ENCODE assay signal across 8 mouse cellular contexts in genomic region chr9:69455391-69455790, GRCm38 (mm10). TPM values are rescaled to one million over a fixed set of nuclear protein-coding genes. Genes with fewer than 3 reads are reported as not detected.
DNase-seq lines count a peak whose midpoint lies in the region; ATAC-seq and TF ChIP-seq lines count a peak whose summit lies in the region.

No protein-coding gene starts in this region.

- peak overlapping the region; percentile 46 for H3K4me3 ChIP-seq in bone marrow, adult 2 months (replicated peaks; ENCODE audit: control insufficient read depth, low read depth, low read length)
- peak overlapping the region; percentile 50 for H3K4me3 ChIP-seq in intestine, embryonic 14.5 days (ENCODE audit: low read depth, low read length)
- peak overlapping the region; percentile 82 for H3K4me3 ChIP-seq in lung, embryonic 16.5 days (ENCODE audit: low read length)
- no peak overlapping the region for H3K4me3 ChIP-seq in midbrain, embryonic 15.5 days

- no peaks in the 10 kb centered on the region for H3K9me3 ChIP-seq in intestine, embryonic 14.5 days (ENCODE audit: control insufficient read depth, low read length)
- H3K9me3 ChIP-seq in lung, embryonic 16.5 days (ENCODE audit: control insufficient read depth, low read length): no peaks in the 10 kb centered on the region
- H3K9me3 ChIP-seq in midbrain, embryonic 15.5 days: no peaks in the 10 kb centered on the region

- no peak overlapping the region for H3K9ac ChIP-seq in intestine, embryonic 14.5 days (ENCODE audit: low read length)
- peak overlapping the region; percentile 60 for H3K9ac ChIP-seq in lung, embryonic 16.5 days (ENCODE audit: low read length)
- H3K9ac ChIP-seq in midbrain, embryonic 15.5 days: no peak overlapping the region

- WGBS in bone marrow, adult 2 months: 32% methylated on average over 4 of the region's 4 CpGs
- WGBS in intestine, embryonic 14.5 days: 62% methylated on average over 4 of the region's 4 CpGs
- 19% methylated on average over 4 of the region's 4 CpGs for WGBS in lung, embryonic 16.5 days
- WGBS in midbrain, embryonic 15.5 days: 65% methylated on average over 4 of the region's 4 CpGs

- peak overlapping the region; percentile 71 for H3K4me2 ChIP-seq in intestine, embryonic 14.5 days (ENCODE audit: low read length)
- peak overlapping the region; percentile 71 for H3K4me2 ChIP-seq in lung, embryonic 16.5 days (ENCODE audit: low read depth, low read length)
- no peak overlapping the region for H3K4me2 ChIP-seq in midbrain, embryonic 15.5 days

- H3K4me1 ChIP-seq in bone marrow, adult 2 months (ENCODE audit: control insufficient read depth, insufficient read depth, low read length): peaks cover 2% of the 10 kb centered on the region; the same call in 1 of the 2 replicates
- H3K4me1 ChIP-seq in intestine, embryonic 14.5 days (replicated peaks; ENCODE audit: control insufficient read depth, insufficient read depth, low read length): peaks cover 51% of the 10 kb centered on the region
- H3K4me1 ChIP-seq in lung, embryonic 16.5 days (replicated peaks; ENCODE audit: control insufficient read depth, insufficient read depth, low read length): peaks cover 59% of the 10 kb centered on the region
- peaks cover 15% of the 10 kb centered on the region for H3K4me1 ChIP-seq in midbrain, embryonic 15.5 days

- ATAC-seq in intestine, embryonic 14.5 days (replicated peaks; ENCODE audit: low FRiP score, low TSS enrichment, low read depth): no peak
- no peak for ATAC-seq in lung, embryonic 16.5 days (ENCODE audit: low read depth)
- ATAC-seq in megakaryocyte progenitor cell, adult 5-6 weeks (replicated peaks; ENCODE audit: poor library complexity): no peak
- no peak for ATAC-seq in monocyte, adult 5-6 weeks (replicated peaks; ENCODE audit: insufficient number of reproducible peaks, low FRiP score, low TSS enrichment, poor library complexity, severe bottlenecking)
- no peak for ATAC-seq in midbrain, embryonic 15.5 days (replicated peaks)

- intact Hi-C loops in heart, postnatal 25 days (cut with DNase I): no loop called here

- no peak overlapping the region for H3K27ac ChIP-seq in bone marrow, adult 2 months (ENCODE audit: control insufficient read depth, insufficient read depth, low read depth, low read length, poor library complexity)
- peak overlapping the region; percentile 51 for H3K27ac ChIP-seq in intestine, embryonic 14.5 days (ENCODE audit: low read depth)
- peak overlapping the region; percentile 82 for H3K27ac ChIP-seq in lung, embryonic 16.5 days (ENCODE audit: low read length)
- H3K27ac ChIP-seq in midbrain, embryonic 15.5 days: no peak overlapping the region

- TF ChIP-seq POLR2A in bone marrow, adult 2 months (IDR thresholded peaks at IDR 0.05; ENCODE audit: borderline replicate concordance, control insufficient read depth, low read depth, low read length): no peak

- TF ChIP-seq CTCF in bone marrow, adult 2 months (IDR thresholded peaks at IDR 0.05; ENCODE audit: control insufficient read depth, insufficient read depth, low read length): no peak

- DNase-seq in heart, adult 8-10 months (ENCODE audit: low spot score): peak; percentile 75
- no peak for DNase-seq in heart, postnatal 25 days (ENCODE audit: low spot score)
- DNase-seq in intestine, embryonic 14.5 days (ENCODE audit: low spot score): no peak

- H3K27me3 ChIP-seq in intestine, embryonic 14.5 days (replicated peaks; ENCODE audit: control insufficient read depth, insufficient read depth, low read length): 0 out of 2 replicates have a peak, but pooled peaks cover 11% of the 10 kb centered on the region
- no peaks in the 10 kb centered on the region for H3K27me3 ChIP-seq in lung, embryonic 16.5 days (ENCODE audit: control insufficient read depth, insufficient read depth, low read depth, low read length)
- peaks cover 18% of the 10 kb centered on the region for H3K27me3 ChIP-seq in midbrain, embryonic 15.5 days (replicated peaks)

- H3K36me3 ChIP-seq in intestine, embryonic 14.5 days (ENCODE audit: control insufficient read depth, insufficient read depth, low read length): no peaks in the 10 kb centered on the region
- 0 out of 2 replicates have a peak, but pooled peaks cover 1% of the 10 kb centered on the region for H3K36me3 ChIP-seq in lung, embryonic 16.5 days (ENCODE audit: control insufficient read depth, insufficient read depth, low read length)
- H3K36me3 ChIP-seq in midbrain, embryonic 15.5 days (replicated peaks): no peaks in the 10 kb centered on the region

RNA-seq across cellular contexts. Expression of gene Anxa2, which starts 2.0 kb away (rescaled TPM):
- 10 to 100 TPM; 48.1 to 87.1 (median 65.2) TPM for total RNA-seq in heart, adult 8-10 months (2022)
- 100 to 1,000 TPM in 1 of 2 experiments, 10 to 100 TPM in 1; 95.4 to 104 TPM for total RNA-seq in heart, postnatal 25 days (2021)
- 98.8 and 211 TPM in 2 replicates for polyA plus RNA-seq in bone marrow, adult 2 months (2011; ENCODE audit: insufficient read depth, insufficient read length, low replicate concordance, missing spikeins)
- polyA plus RNA-seq in intestine, embryonic 14.5 days (2014; fragmentation: Nextera tagmentation; extraction: Ambion mirVana): 377 and 383 TPM in 2 replicates
- polyA plus RNA-seq in lung, embryonic 16.5 days (2015; fragmentation: Nextera tagmentation; extraction: Ambion mirVana): 973 and 1,115 TPM in 2 replicates
- 111 and 140 TPM in 2 replicates for total RNA-seq in megakaryocyte progenitor cell, adult 5-6 weeks (2015)
- 74.3 and 112 TPM in 2 replicates for total RNA-seq in megakaryocyte progenitor cell, adult 5-6 weeks (2017)
- total RNA-seq in monocyte, adult 5-6 weeks (2017): 428 to 649 TPM (median 479 TPM) in 3 replicates
- polyA plus RNA-seq in midbrain, embryonic 15.5 days (2015; fragmentation: Nextera tagmentation; extraction: Ambion mirVana): 123 and 142 TPM in 2 replicates

RNA-seq across cellular contexts. Expression of gene Ice2, which starts 57.7 kb away (rescaled TPM):
- total RNA-seq in heart, adult 8-10 months (2022): 1 to 10 TPM; 5.4 to 7.4 (median 6.7) TPM
- total RNA-seq in heart, postnatal 25 days (2021): 1 to 10 TPM; 6.9 to 7.0 TPM
- 4.9 and 6.4 TPM in 2 replicates for polyA plus RNA-seq in bone marrow, adult 2 months (2011; ENCODE audit: insufficient read depth, insufficient read length, low replicate concordance, missing spikeins)
- polyA plus RNA-seq in intestine, embryonic 14.5 days (2014; fragmentation: Nextera tagmentation; extraction: Ambion mirVana): 17.4 and 19.2 TPM in 2 replicates
- polyA plus RNA-seq in lung, embryonic 16.5 days (2015; fragmentation: Nextera tagmentation; extraction: Ambion mirVana): 18.8 and 21.5 TPM in 2 replicates
- 23.5 and 31.1 TPM in 2 replicates for total RNA-seq in megakaryocyte progenitor cell, adult 5-6 weeks (2015)
- total RNA-seq in megakaryocyte progenitor cell, adult 5-6 weeks (2017): 18.9 and 27.6 TPM in 2 replicates
- 6.0 to 16.8 TPM (median 15.1 TPM) in 3 replicates for total RNA-seq in monocyte, adult 5-6 weeks (2017)
- polyA plus RNA-seq in midbrain, embryonic 15.5 days (2015; fragmentation: Nextera tagmentation; extraction: Ambion mirVana): 9.0 and 11.0 TPM in 2 replicates

Comparison
In these comparisons a context has a peak if more than half of its experiments do, and no peak if none do; other contexts are left out.
1. H3K27ac ChIP-seq: peak in intestine, embryonic 14.5 days (single experiment) and lung, embryonic 16.5 days (single experiment); none in bone marrow, adult 2 months (single experiment) and midbrain, embryonic 15.5 days (single experiment).